Mouse (Mus musculus) ES-E14 (cell line): Measurements from ENCODE around the gene Gm13287.

ENCODE experiments used
- MAFK ChIP-seq: IDR thresholded peaks from 2 replicates; pipeline ENCODE4 v1.6.1; 2014; ENCODE audit warnings: mild to moderate bottlenecking, low read depth, low read length, inconsistent platforms; ENCODE audit not compliant: insufficient read depth
- ZC3H11A ChIP-seq: IDR thresholded peaks from 2 replicates; pipeline ENCODE4 v1.6.1; 2012; ENCODE audit warnings: low read depth, mild to moderate bottlenecking, inconsistent platforms, low read length, borderline replicate concordance
- ZNF384 ChIP-seq: IDR thresholded peaks from 2 replicates; pipeline ENCODE4 v1.6.1; 2012; ENCODE audit warnings: low read depth, low read length, inconsistent platforms

- TF ChIP-seq ZNF384: no peak
- no peak for TF ChIP-seq ZC3H11A
- TF ChIP-seq MAFK: no peak
These were observed 27.5 kb downstream of the Gm13287 start for GRCm38 (mm10) chr4:88830523-88830922.
